Mouse (Mus musculus) Patski (cell line): ENCODE data around the gene Ctsh. TPM values are rescaled to one million over a fixed set of nuclear protein-coding genes. Genes with fewer than 3 reads are reported as not detected.
A peak's percentile ranks its signal among the peaks of the same experiment; 100 is the strongest.
"Not testable (repeated sequence)": the region's sequence is repeated elsewhere in the genome, so short reads cannot be mapped to it uniquely, and the experiment has no call there.

ENCODE experiments used
- ATAC-seq: fragments of 100-300 bp; one replicate; pipeline ENCODE4 v1.8.0; 2021
- CTCF ChIA-PET: fragments of 350-600 bp; sonication (Branson Sonifier 250); formaldehyde crosslinking; loops from one replicate; lab custom pipeline; 2022; ENCODE audit warnings: inconsistent platforms; lab: Charles Lee
- POLR2A ChIA-PET: fragments of 350-600 bp; sonication (Branson Sonifier 250); formaldehyde crosslinking; loops from one replicate; lab custom pipeline; 2022; ENCODE audit warnings: antibody characterized with exemption, inconsistent platforms; lab: Charles Lee
- DNase-seq: peaks from one replicate; pipeline ENCODE4 v3.0.0-alpha.2; 2011; ENCODE audit warnings: low read depth, low spot score
- H3K27me3 ChIP-seq: fragments of 371-371 bp; one replicate; pipeline ENCODE4 v1.5.1; 2021
- CTCF ChIP-seq: fragments of 100-300 bp; IDR thresholded peaks from one replicate; pipeline ENCODE4 v1.5.1; 2021
- in situ Hi-C: fragments of 300-500 bp; cut with MboI; formaldehyde crosslinking; loops from 3 replicates; pipeline ENCODE4 v1.11.1; 2018; ENCODE audit warnings: low pct_unique_long_range_greater_than_20kb, mixed read lengths
- polyA plus RNA-seq: library from polyadenylated mRNA; unstranded; gene quantifications from one replicate; pipeline ENCODE4 v1.2.3, GENCODE M21; 2021

Ctsh gene
- polyA plus RNA-seq, 1 experiment from 2014 or later: 6.5 TPM

DNA sequence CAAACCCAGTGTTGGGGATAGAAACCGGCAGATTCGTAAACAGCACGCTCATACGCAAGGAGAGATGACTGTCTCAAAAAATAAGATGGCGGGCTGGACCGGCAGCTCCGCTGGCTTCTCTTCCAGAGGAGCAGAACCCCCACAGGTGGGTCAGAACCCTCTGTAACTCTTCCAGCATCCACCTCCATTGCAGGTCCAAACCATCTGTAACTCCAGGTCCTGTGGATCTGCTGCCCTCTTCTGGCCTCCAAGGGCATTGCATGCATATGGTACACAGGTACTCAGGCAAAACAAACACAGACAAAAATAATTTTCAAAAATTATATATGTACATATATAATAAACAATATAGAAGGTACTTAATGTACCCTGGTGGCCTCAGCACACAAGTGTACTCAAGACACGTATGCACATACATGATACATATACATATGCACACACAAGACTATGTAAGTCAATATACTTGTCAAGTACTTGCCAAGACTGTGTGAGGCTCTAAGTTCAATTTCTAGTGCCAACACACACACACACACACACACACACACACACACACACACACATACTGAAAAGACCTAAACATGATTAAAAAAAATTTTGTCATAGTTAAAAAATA lies 23.0 kb downstream of the Ctsh start:
- ChIA-PET POLR2A (interaction anchor here (1.1 kb wide), 1 partner anchor 8 kb away, joined by 3 read pairs; no protein-coding TSS in a partner anchor), CTCF (interaction anchor here (1.0 to 1.8 kb wide), 2 partner anchors 249 to 250 kb away, joined by 3 to 6 read pairs; no protein-coding TSS in a partner anchor)
- no peaks in the 10 kb centered on the region for H3K27me3 ChIP-seq
- DNase-seq (no peak), ATAC-seq (peak; percentile 74)
- peak; percentile 88 for TF ChIP-seq CTCF
- in situ Hi-C loops: loop anchor here (5.0 kb wide), 1 partner anchor 250 kb away; no protein-coding TSS in a partner anchor

DNA sequence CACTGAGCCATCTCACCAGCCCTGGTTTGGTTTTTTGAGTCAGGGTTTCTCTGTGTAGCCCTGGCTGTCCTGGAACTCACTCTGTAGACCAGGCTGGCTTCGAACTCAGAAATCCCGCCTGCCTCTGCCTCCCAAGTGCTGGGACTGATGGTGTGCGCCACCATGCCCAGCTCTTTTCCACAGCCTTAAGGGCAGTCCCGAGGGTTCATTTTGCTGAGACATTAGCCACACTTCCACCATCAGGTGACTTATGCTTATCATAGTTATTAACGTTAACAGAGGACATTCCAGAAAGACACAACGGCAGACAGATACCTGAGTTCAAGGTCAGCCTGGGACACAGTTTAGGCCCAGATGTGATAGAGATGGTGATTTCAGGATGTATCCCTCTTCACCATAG lies 28.0 kb downstream of the Ctsh start:
- H3K27me3 ChIP-seq, in situ Hi-C loops, ATAC-seq, DNase-seq, POLR2A ChIA-PET: not testable (repeated sequence)
- CTCF ChIA-PET: interaction anchor here (1.2 to 2.0 kb wide), 2 partner anchors 12 to 255 kb away, joined by 3 to 5 read pairs; no protein-coding TSS in a partner anchor

DNA sequence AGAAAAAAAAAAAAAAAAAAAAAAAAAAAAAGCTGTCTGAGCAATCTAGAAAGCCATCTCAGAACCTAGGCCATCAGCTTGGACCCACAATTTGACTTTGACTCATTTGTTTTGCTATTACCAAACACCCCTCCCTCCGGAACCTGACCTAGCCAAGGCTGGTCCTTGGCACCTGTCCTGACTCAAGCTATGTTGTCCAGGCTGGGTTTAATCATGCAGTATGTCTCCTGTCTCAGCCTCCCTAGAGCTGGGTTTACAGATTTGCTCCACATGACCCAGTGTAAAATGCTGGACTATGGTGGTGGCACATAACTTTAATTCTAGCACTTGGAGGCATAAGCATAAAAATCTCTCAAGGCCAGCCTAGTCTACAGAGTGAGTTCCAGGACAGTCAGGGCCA lies 29.0 kb downstream of the Ctsh start:
- no peak for TF ChIP-seq CTCF
- in situ Hi-C loops: no loop called here
- ATAC-seq (no peak), DNase-seq (no peak)
- POLR2A ChIA-PET: no interaction called here
- CTCF ChIA-PET: interaction anchor here (0.7 kb wide), 1 partner anchor 44 kb away, joined by 3 read pairs; no protein-coding TSS in a partner anchor
- H3K27me3 ChIP-seq: no peaks in the 10 kb centered on the region

DNA sequence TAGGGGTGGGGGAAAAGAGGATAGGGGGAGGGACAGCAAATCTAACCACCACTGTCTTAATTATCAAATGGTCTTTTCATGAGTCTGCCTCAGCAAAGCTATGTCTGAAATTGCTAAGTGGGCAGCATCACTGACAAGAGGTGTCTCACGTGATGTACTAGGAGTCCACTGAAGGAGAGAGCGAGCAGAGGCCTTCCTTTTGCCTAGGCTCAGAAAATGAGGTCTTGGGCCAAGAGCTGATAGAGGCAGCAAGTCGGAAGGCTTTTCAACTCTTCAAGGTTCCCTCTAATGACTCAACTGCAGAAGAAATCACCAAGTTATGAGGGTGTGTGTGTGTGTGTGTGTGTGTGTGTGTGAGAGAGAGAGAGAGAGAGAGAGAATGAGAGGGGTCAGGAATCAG lies 30.2 kb downstream of the Ctsh start:
- no peak for DNase-seq
- POLR2A ChIA-PET: no interaction called here
- TF ChIP-seq CTCF: no peak
- CTCF ChIA-PET: interaction anchor here (1.0 kb wide), 1 partner anchor 9 kb away, joined by 8 read pairs; no protein-coding TSS in a partner anchor
- ATAC-seq: no peak
- in situ Hi-C loops: no loop called here
- no peaks in the 10 kb centered on the region for H3K27me3 ChIP-seq

DNA sequence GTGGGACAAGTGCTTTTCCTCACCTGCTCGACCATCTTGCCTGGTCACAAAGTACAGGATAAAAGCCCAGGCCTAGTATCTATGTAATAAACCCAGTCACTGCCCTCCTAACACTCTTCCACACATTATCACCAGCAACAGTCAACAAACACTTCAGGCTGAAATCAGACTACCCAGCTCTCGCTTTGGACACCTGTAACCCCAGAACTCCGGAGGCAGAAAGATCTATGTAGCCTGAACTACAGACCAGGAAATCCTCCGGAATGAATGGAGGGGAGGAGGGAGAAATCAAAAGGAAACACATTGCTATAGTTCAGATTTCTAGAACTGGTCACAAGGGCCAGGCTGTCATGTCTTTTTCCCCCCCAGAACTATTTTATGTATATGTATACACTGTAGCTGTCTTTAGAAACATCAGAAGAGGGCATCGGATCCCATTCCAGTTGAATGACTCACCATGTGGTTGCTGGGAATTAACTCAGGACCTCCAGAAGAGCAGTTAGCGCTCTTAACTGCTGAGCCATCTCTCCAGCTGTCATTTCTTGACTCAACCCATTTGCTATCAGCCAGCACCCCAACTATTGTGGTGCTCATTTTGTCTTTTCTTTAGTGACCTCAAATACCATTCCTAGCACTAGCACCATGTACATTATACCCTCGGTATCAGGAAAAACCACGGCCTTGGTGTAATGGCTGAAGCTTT lies 31.0 kb downstream of the Ctsh start:
- no peaks in the 10 kb centered on the region for H3K27me3 ChIP-seq
- DNase-seq: no peak
- ChIA-PET CTCF (no interaction called here), POLR2A (interaction anchor here (0.6 kb wide), 1 partner anchor 9 kb away, joined by 3 read pairs; no protein-coding TSS in a partner anchor)
- TF ChIP-seq CTCF: no peak
- ATAC-seq: peak; percentile 27
- in situ Hi-C loops: no loop called here

DNA sequence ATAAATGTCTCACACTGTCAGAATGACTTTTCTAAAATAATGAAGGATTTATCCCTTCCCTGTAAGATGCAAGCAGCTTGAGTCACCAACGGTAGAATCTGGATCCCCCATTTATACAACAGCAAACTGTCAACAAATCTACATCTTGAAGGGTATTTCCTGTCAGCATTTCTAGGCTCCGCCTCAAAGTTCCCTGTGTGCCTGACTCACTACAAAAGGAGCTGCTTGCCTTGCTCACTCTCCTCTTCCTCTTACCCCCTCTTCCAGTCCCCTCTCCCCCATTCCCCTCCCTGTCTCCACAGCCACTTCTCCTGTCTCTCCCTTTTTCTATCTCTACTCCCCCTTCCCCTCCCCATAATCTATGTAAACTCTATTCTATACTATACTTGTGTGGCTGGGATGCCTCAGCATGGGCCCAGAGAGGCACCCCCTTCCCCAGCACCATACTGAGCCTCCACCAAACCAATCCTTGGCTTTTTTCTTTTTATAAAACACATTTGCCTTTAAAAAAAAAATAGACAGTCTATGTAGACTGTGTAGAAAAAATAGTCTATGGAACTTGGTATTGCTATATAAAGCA lies 34.0 kb downstream of the Ctsh start:
- H3K27me3 ChIP-seq: no peaks in the 10 kb centered on the region
- no peak for TF ChIP-seq CTCF
- DNase-seq (no peak), ATAC-seq (no peak)
- ChIA-PET POLR2A (no interaction called here), CTCF (no interaction called here)
- in situ Hi-C loops: no loop called here

DNA sequence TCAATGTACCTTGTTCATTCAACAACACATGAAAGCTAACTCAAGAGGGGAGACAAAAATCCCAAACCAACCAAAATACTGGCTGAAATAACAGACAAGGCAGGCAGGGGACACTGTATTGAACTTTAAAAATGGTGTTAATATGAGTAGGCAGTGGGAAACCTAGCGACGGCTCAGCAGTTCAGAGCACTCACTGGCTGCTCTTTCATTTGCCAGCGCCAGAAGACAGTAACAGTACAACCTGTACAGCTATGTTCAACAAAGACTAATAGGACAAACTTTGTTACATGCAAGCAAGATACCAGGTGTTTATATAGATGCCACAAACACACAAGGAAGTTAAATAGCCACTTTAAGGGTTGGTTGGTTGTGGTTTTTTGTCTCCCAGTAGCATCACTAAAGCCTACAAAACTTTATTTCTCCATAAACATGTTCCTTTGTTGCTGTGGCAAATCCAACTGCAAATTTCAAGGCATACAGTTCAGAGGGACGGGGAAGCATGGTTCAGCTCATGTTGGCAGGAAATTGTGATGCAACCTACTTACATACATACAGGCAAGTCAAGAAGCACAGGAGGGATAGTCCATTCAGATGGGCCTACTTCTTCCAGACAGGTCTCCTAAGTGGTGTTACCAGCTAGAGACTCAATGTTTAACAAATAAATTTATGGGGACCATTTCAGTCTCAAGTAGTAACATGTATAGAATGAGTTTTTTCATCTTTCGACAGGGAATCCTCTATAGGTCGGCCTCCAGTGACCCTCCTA lies 35.6 kb downstream of the Ctsh start:
- CTCF ChIA-PET: no interaction called here
- POLR2A ChIA-PET: no interaction called here
- in situ Hi-C loops: no loop called here
- ATAC-seq (no peak), DNase-seq (no peak)
- TF ChIP-seq CTCF: no peak
- H3K27me3 ChIP-seq: no peaks in the 10 kb centered on the region

DNA sequence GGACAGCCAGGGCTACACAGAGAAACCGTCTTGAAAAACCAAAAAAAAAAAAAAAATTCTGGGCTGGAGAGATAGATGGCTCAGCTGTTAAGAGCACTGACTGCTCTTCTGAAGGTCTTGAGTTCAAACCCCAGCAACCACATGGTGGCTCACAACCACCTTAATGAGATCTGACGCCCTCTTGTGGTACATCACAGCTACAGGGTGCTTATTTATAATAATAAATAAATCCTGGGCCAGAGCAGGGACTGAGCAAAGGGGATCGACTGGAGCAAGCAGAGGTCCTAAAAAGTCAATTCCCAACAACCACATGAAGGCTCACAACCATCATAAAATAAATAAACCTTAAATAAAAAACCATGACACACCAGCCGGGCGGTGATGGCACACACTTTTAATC lies 45.0 kb downstream of the Ctsh start:
- ATAC-seq: no peak
- no peaks in the 10 kb centered on the region for H3K27me3 ChIP-seq
- CTCF ChIA-PET: no interaction called here
- in situ Hi-C loops: no loop called here
- POLR2A ChIA-PET: no interaction called here
- peak; percentile 45 for TF ChIP-seq CTCF
- no peak for DNase-seq

DNA sequence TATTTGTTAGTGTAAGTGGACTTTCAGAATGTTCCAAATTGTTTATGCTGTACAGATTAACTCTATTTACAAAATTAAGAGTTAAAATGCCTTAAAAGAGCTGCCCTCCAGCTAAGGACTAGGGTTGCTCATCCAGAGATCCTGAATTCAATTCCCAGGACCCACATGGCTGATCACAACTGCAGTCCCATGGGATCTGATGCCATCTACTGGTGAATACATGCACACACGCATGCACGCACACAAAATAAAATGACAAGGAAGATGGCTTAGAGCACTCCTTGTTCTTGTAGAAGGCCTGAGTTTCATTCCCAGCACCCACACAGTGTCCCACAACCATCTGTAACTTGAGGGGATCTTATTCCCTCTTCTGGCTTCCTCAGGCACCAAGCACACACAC lies 46.8 kb downstream of the Ctsh start:
- CTCF ChIA-PET: no interaction called here
- no peak for DNase-seq

DNA sequence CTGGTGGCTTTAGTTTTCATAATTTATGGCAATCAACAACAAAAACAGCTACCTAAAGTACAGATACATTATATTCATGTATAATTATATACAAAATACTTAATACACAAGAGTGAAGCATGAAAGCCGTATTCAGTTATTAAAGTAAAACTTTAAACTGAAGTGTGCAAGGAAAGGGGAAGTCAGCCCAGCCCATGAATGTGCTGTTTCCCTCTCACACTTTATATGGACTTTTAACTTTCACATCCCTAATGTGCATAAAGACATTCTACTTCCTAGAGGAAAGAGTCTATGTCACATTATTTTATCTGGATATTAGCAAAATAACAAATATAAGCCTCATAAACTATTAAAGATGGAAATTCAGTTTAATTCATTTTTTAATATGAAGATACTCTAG lies 51.5 kb downstream of the Ctsh start:
- ChIA-PET CTCF (interaction anchor here (2.1 to 2.5 kb wide), 2 partner anchors 15 to 21 kb away, joined by 4 to 7 read pairs; no protein-coding TSS in a partner anchor), POLR2A (interaction anchor here (1.6 kb wide), 1 partner anchor 8 kb away, joined by 3 read pairs; no protein-coding TSS in a partner anchor)
- no peak for TF ChIP-seq CTCF
- no peaks in the 10 kb centered on the region for H3K27me3 ChIP-seq
- in situ Hi-C loops: no loop called here
- ATAC-seq (no peak), DNase-seq (no peak)

More for the DNA sequence above, 46.8 kb downstream of the Ctsh start:
- TF ChIP-seq CTCF: peak; percentile 67
- POLR2A ChIA-PET: no interaction called here
- ATAC-seq: peak; percentile 76
- in situ Hi-C loops: no loop called here
- H3K27me3 ChIP-seq: no peaks in the 10 kb centered on the region
